10 mouse cellular contexts compared by ENCODE assay signal in the genomic region with DNA sequence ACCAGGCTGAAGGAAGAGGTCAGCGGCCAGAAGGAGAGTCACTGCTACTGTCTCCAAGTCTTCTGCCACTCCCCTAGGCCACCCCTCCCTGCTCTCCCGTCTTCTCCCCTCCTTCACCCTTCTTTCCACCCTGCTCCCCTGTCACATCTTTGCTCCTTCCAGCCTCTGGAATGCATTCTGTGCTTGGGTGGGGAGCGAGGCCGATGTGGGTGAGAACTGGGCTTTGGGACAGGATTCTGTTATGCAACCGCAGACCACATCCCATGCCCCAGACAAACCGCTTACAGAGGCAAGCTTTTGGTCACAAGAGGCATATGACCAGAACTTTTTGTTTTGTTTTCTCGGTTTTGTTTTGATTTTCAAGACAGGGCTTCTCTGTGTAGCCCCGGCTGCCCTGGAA. TPM values are rescaled to one million over a fixed set of nuclear protein-coding genes. Genes with fewer than 3 reads are reported as not detected.
DNase-seq lines count a peak whose midpoint lies in the region; ATAC-seq lines count a peak whose summit lies in the region.
"Had no signal": no experiment of that assay in that cellular context is flagged by ENCODE, and none has a peak within 500 bp of the region (broad histone marks: within the 10 kb centered on the region; RNA-seq: fewer than 3 reads in every experiment).

No protein-coding gene starts in this region.

- peak; percentile 20 for DNase-seq in ovary, adult 18-20 months (ENCODE audit: low spot score)
- DNase-seq in ovary, postnatal 10 days (ENCODE audit: low spot score), result no peak
- DNase-seq in lung, postnatal 10 days, result peak; percentile 74
- DNase-seq in thymus, postnatal 14 days, result peak; percentile 49
- no peak for DNase-seq in cerebellum, postnatal 14 days
- DNase-seq in c-Kit-positive CD71-positive TER-119-positive erythroid progenitor cells, embryonic 14.5 days (ENCODE audit: low spot score), result no peak
- DNase-seq: adrenal gland, postnatal 14 days; kidney, postnatal 4 days had no signal

- peak; percentile 73 for ATAC-seq in common myeloid progenitor, adult 5-6 weeks (replicated peaks; ENCODE audit: low read depth, poor library complexity, severe bottlenecking)
- ATAC-seq: forebrain, embryonic 15.5 days had no signal

RNA-seq across cellular contexts. Expression of a gene that starts 4.1 kb away (rescaled TPM):
- total RNA-seq in common myeloid progenitor, adult 5-6 weeks (2017), result 0.49 and 2.3 TPM in 2 replicates

RNA-seq across cellular contexts. Expression of a gene that starts 21.4 kb away (rescaled TPM):
- 46.8 and 49.2 TPM in 2 replicates for total RNA-seq in common myeloid progenitor, adult 5-6 weeks (2017)

RNA-seq across cellular contexts. Expression of a gene that starts 40.7 kb away (rescaled TPM):
- 6.1 and 7.5 TPM in 2 replicates for total RNA-seq in common myeloid progenitor, adult 5-6 weeks (2017)

RNA-seq across cellular contexts. Expression of a gene that starts 51.3 kb away (rescaled TPM):
- total RNA-seq in common myeloid progenitor, adult 5-6 weeks (2017), result 55.3 and 57.2 TPM in 2 replicates

Comparison
In these comparisons a context has a peak if more than half of its experiments do, and no peak if none do; other contexts are left out.
1. DNase-seq: peak in ovary, adult 18-20 months (single experiment), lung, postnatal 10 days (single experiment) and thymus, postnatal 14 days (single experiment); none in ovary, postnatal 10 days (single experiment), cerebellum, postnatal 14 days (0 of 2) and c-Kit-positive CD71-positive TER-119-positive erythroid progenitor cells, embryonic 14.5 days (single experiment).